Mouse (Mus musculus) G1E (cell line): ENCODE measurements around the gene Rad54l2.

Experiments used
- CTCF ChIP-seq: IDR thresholded peaks from 2 replicates; pipeline ENCODE4 v1.5.1; 2012; ENCODE audit warnings: low read depth, low read length, inconsistent platforms, mixed read lengths
- GATA1 ChIP-seq: IDR thresholded peaks from 2 replicates; pipeline ENCODE4 v1.6.1; 2012; ENCODE audit warnings: borderline replicate concordance, low read length, inconsistent platforms, mixed read lengths
- POLR2AphosphoS5 ChIP-seq: IDR thresholded peaks from 2 replicates; pipeline ENCODE4 v1.6.1; 2012; ENCODE audit warnings: low read depth, low read length, inconsistent platforms; ENCODE audit not compliant: insufficient replicate concordance
- TAL1 ChIP-seq: conservative IDR thresholded peaks from 2 replicates; pipeline ENCODE4 v1.6.1; 2012; ENCODE audit warnings: low read depth, low read length, inconsistent platforms, mixed read lengths

DNA sequence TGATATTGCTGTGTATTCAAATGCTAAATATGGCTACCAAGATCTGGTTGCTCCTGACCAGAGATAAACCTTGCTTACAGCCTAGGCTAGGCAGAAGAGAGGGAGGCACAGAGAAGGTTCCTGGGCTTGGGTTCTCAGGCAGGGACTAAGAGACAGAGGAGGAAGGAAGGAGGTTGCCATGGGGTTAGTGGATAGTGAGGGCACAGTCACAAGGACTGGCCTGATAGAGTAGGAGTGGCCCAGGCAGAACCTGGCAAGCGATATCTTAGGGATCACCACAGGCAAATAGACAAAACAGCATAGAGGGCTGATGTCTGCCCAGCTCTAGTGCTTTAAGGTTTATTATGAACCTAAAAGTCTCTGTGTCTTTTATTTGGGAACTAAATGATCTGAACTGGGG lies 62.1 kb downstream of the Rad54l2 start:
- no peak for TF ChIP-seq CTCF
- no peak for TF ChIP-seq TAL1
- no peak for TF ChIP-seq GATA1
- TF ChIP-seq POLR2AphosphoS5 = no peak
